In the genomic region with DNA sequence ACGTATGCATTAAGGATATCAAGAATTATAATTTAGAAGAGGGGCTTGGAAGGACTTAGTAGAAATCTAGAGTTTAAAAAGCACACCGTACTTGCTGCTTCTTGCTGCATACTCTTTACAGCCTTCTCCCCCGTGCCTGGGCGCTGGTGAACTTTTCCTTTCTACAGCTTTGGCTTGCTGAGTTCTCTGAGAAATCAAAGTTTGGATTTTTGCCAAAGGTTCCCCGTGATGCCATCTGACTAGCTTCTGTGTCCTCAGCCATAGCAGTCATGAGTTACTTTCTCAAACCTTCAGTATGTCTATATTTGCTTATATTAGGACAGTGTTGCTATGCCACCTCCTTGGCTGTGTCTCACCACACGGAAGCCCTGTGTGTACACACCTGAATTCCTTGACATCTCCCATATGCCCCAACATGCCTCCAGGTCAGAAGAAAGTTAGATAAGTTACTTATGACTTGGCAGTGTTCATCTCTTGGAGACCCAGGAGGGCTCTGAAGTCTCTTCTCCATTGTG, we compare ENCODE assay signal across 22 mouse cellular contexts. TPM values are rescaled to one million over a fixed set of nuclear protein-coding genes. Genes with fewer than 3 reads are reported as not detected.
DNase-seq lines count a peak whose midpoint lies in the region; ATAC-seq and TF ChIP-seq lines count a peak whose summit lies in the region.
"Had no signal": no experiment of that assay in that cellular context is flagged by ENCODE, and none has a peak within 500 bp of the region (broad histone marks: within the 10 kb centered on the region; RNA-seq: fewer than 3 reads in every experiment).

No protein-coding gene starts in this region.

- no peaks in the 10 kb centered on the region for H3K36me3 ChIP-seq in hindbrain, postnatal 0 days (ENCODE audit: insufficient read depth, low read length)
- no peaks in the 10 kb centered on the region for H3K36me3 ChIP-seq in hindbrain, embryonic 11.5 days (ENCODE audit: control insufficient read depth, insufficient read depth, low read length)
- no peaks in the 10 kb centered on the region for H3K36me3 ChIP-seq in midbrain, postnatal 0 days (ENCODE audit: insufficient read depth, low read length)
- no peaks in the 10 kb centered on the region for H3K36me3 ChIP-seq in midbrain, embryonic 16.5 days (ENCODE audit: control insufficient read depth, insufficient read depth, low read length)
- H3K36me3 ChIP-seq in intestine, embryonic 16.5 days (ENCODE audit: control insufficient read depth, insufficient read depth, low read length): no peaks in the 10 kb centered on the region
- H3K36me3 ChIP-seq: embryonic facial prominence, embryonic 13.5 days; forebrain, embryonic 10.5 days; heart, embryonic 12.5 days; kidney, embryonic 15.5 days; neural tube, embryonic 13.5 days had no signal

- no peaks in the 10 kb centered on the region for H3K9me3 ChIP-seq in hindbrain, postnatal 0 days (ENCODE audit: low read length)
- H3K9me3 ChIP-seq in hindbrain, embryonic 11.5 days (ENCODE audit: control insufficient read depth, low read length): no peaks in the 10 kb centered on the region
- H3K9me3 ChIP-seq in midbrain, postnatal 0 days (ENCODE audit: low read length): no peaks in the 10 kb centered on the region
- H3K9me3 ChIP-seq in midbrain, embryonic 16.5 days (replicated peaks; ENCODE audit: control insufficient read depth, low read length, poor library complexity, severe bottlenecking): no peaks in the 10 kb centered on the region
- H3K9me3 ChIP-seq in intestine, embryonic 16.5 days (ENCODE audit: control insufficient read depth, low read length): no peaks in the 10 kb centered on the region
- H3K9me3 ChIP-seq: embryonic facial prominence, embryonic 13.5 days; forebrain, embryonic 10.5 days; heart, embryonic 12.5 days; kidney, embryonic 15.5 days; neural tube, embryonic 13.5 days had no signal

- 69% methylated on average over 6 of the region's 6 CpGs for WGBS in hindbrain, postnatal 0 days
- WGBS in hindbrain, embryonic 11.5 days: 88% methylated on average over 6 of the region's 6 CpGs
- 79% methylated on average over 6 of the region's 6 CpGs for WGBS in midbrain, postnatal 0 days
- WGBS in midbrain, embryonic 16.5 days: 78% methylated on average over 6 of the region's 6 CpGs
- WGBS in intestine, embryonic 16.5 days: 64% methylated on average over 6 of the region's 6 CpGs

- DNase-seq in hindbrain, postnatal 0 days (ENCODE audit: low spot score): peak; percentile 56
- no peak for DNase-seq in hindbrain, embryonic 11.5 days (ENCODE audit: low spot score)
- peak; percentile 53 for DNase-seq in midbrain, postnatal 0 days (ENCODE audit: low spot score)
- peak; percentile 57 for DNase-seq in brain, adult 2 months (ENCODE audit: low read depth, low spot score)
- no peak for DNase-seq in gastrocnemius, postnatal 36 days
- DNase-seq: cerebellum, adult 8-10 months; lung, postnatal 14 days; right cerebral cortex, postnatal 25 days; thymus, postnatal 36 days had no signal

- no peak overlapping the region for H3K9ac ChIP-seq in hindbrain, postnatal 0 days (replicated peaks; ENCODE audit: low read length)
- no peak overlapping the region for H3K9ac ChIP-seq in hindbrain, embryonic 11.5 days (ENCODE audit: low read depth, low read length)
- H3K9ac ChIP-seq in midbrain, postnatal 0 days (replicated peaks; ENCODE audit: low read length, poor library complexity, severe bottlenecking): no peak overlapping the region
- H3K9ac ChIP-seq in midbrain, embryonic 16.5 days (ENCODE audit: low read depth, low read length): no peak overlapping the region
- H3K9ac ChIP-seq in intestine, embryonic 16.5 days (ENCODE audit: low read depth, low read length): no peak overlapping the region
- H3K9ac ChIP-seq: embryonic facial prominence, embryonic 13.5 days; heart, embryonic 12.5 days; kidney, embryonic 15.5 days; liver, embryonic 14.5 days; neural tube, embryonic 13.5 days had no signal

- H3K4me2 ChIP-seq in hindbrain, postnatal 0 days (ENCODE audit: low read depth, low read length): no peak overlapping the region
- no peak overlapping the region for H3K4me2 ChIP-seq in hindbrain, embryonic 11.5 days (replicated peaks; ENCODE audit: low read depth, low read length)
- no peak overlapping the region for H3K4me2 ChIP-seq in midbrain, postnatal 0 days (ENCODE audit: low read depth, low read length, poor library complexity, severe bottlenecking)
- no peak overlapping the region for H3K4me2 ChIP-seq in midbrain, embryonic 16.5 days (ENCODE audit: low read length)
- H3K4me2 ChIP-seq in intestine, embryonic 16.5 days (ENCODE audit: low read depth, low read length): no peak overlapping the region
- H3K4me2 ChIP-seq: embryonic facial prominence, embryonic 13.5 days; heart, embryonic 12.5 days; kidney, embryonic 15.5 days; neural tube, embryonic 13.5 days had no signal

- no peaks in the 10 kb centered on the region for H3K27me3 ChIP-seq in hindbrain, postnatal 0 days (ENCODE audit: insufficient read depth, low read length)
- H3K27me3 ChIP-seq in hindbrain, embryonic 11.5 days (ENCODE audit: control insufficient read depth, insufficient read depth, low read length): no peaks in the 10 kb centered on the region
- H3K27me3 ChIP-seq in midbrain, postnatal 0 days (ENCODE audit: insufficient read depth, low read length): no peaks in the 10 kb centered on the region
- H3K27me3 ChIP-seq in midbrain, embryonic 16.5 days (ENCODE audit: control insufficient read depth, insufficient read depth, low read depth, low read length): no peaks in the 10 kb centered on the region
- no peaks in the 10 kb centered on the region for H3K27me3 ChIP-seq in intestine, embryonic 16.5 days (replicated peaks; ENCODE audit: control insufficient read depth, insufficient read depth, low read length)
- H3K27me3 ChIP-seq: embryonic facial prominence, embryonic 13.5 days; heart, embryonic 12.5 days; kidney, embryonic 15.5 days; neural tube, embryonic 13.5 days had no signal

- H3K4me1 ChIP-seq in hindbrain, postnatal 0 days (ENCODE audit: insufficient read depth, low read length): 0 out of 2 replicates have a peak, but pooled peaks cover 3% of the 10 kb centered on the region
- H3K4me1 ChIP-seq in hindbrain, embryonic 11.5 days (replicated peaks; ENCODE audit: control insufficient read depth, insufficient read depth, low read length): no peaks in the 10 kb centered on the region
- no peaks in the 10 kb centered on the region for H3K4me1 ChIP-seq in midbrain, postnatal 0 days (ENCODE audit: insufficient read depth, low read length)
- H3K4me1 ChIP-seq in midbrain, embryonic 16.5 days (ENCODE audit: control insufficient read depth, insufficient read depth, low read length): no peaks in the 10 kb centered on the region
- peaks cover 2% of the 10 kb centered on the region; the same call in 1 of the 2 replicates for H3K4me1 ChIP-seq in intestine, embryonic 16.5 days (ENCODE audit: control insufficient read depth, insufficient read depth, low read length)
- H3K4me1 ChIP-seq: forebrain, embryonic 10.5 days; heart, embryonic 12.5 days; kidney, embryonic 15.5 days had no signal

- TF ChIP-seq CTCF in hindbrain, postnatal 0 days (IDR thresholded peaks at IDR 0.05; ENCODE audit: low read depth): no peak
- no peak for TF ChIP-seq CTCF in midbrain, postnatal 0 days (IDR thresholded peaks at IDR 0.05)

- intact Hi-C loops in gastrocnemius, postnatal 36 days (cut with DNase I): no loop called here

- H3K4me3 ChIP-seq in hindbrain, postnatal 0 days (ENCODE audit: low read length): no peak overlapping the region
- no peak overlapping the region for H3K4me3 ChIP-seq in hindbrain, embryonic 11.5 days (ENCODE audit: low read depth, low read length)
- H3K4me3 ChIP-seq in midbrain, postnatal 0 days (ENCODE audit: low read depth, low read length): no peak overlapping the region
- no peak overlapping the region for H3K4me3 ChIP-seq in midbrain, embryonic 16.5 days (ENCODE audit: low read depth, low read length)
- no peak overlapping the region for H3K4me3 ChIP-seq in intestine, embryonic 16.5 days (ENCODE audit: low read length)
- H3K4me3 ChIP-seq: embryonic facial prominence, embryonic 13.5 days; forebrain, embryonic 10.5 days; heart, embryonic 12.5 days; kidney, embryonic 15.5 days; layer of hippocampus, adult 2 months; left cerebral cortex, adult 2 months; neural tube, embryonic 13.5 days had no signal

- no peak overlapping the region for H3K27ac ChIP-seq in hindbrain, postnatal 0 days
- no peak overlapping the region for H3K27ac ChIP-seq in hindbrain, embryonic 11.5 days (ENCODE audit: low read depth, low read length)
- H3K27ac ChIP-seq in midbrain, postnatal 0 days (ENCODE audit: low read depth, low read length): no peak overlapping the region
- H3K27ac ChIP-seq in midbrain, embryonic 16.5 days (ENCODE audit: low read length): no peak overlapping the region
- no peak overlapping the region for H3K27ac ChIP-seq in intestine, embryonic 16.5 days (ENCODE audit: low read length)
- H3K27ac ChIP-seq: embryonic facial prominence, embryonic 13.5 days; forebrain, embryonic 10.5 days; kidney, embryonic 15.5 days; layer of hippocampus, adult 2 months; left cerebral cortex, adult 2 months; liver, embryonic 14.5 days; neural tube, embryonic 13.5 days had no signal

- ATAC-seq in hindbrain, postnatal 0 days: no peak
- no peak for ATAC-seq in hindbrain, embryonic 11.5 days (ENCODE audit: low FRiP score)
- ATAC-seq in midbrain, postnatal 0 days (ENCODE audit: low FRiP score): no peak
- ATAC-seq in midbrain, embryonic 16.5 days: no peak
- ATAC-seq in intestine, embryonic 16.5 days: peak; percentile 62
- ATAC-seq: hindbrain, embryonic 16.5 days had no signal

RNA-seq across cellular contexts. Expression of gene Ccdc3, which starts 57.2 kb away (rescaled TPM):
- total RNA-seq in hindbrain, postnatal 0 days (2014; rRNA removed): 18.9 and 21.5 TPM in 2 replicates
- polyA plus RNA-seq in hindbrain, postnatal 0 days (2015; fragmentation: Nextera tagmentation; extraction: Ambion mirVana): 7.1 and 8.4 TPM in 2 replicates
- polyA plus RNA-seq in hindbrain, embryonic 11.5 days (2014; fragmentation: Nextera tagmentation; extraction: Ambion mirVana): 7.1 and 9.9 TPM in 2 replicates
- total RNA-seq in midbrain, postnatal 0 days (2014; rRNA removed): 11.4 and 11.9 TPM in 2 replicates
- polyA plus RNA-seq in midbrain, postnatal 0 days (2015; fragmentation: Nextera tagmentation; extraction: Ambion mirVana): 6.3 and 6.5 TPM in 2 replicates
- polyA plus RNA-seq in midbrain, embryonic 16.5 days (2015; fragmentation: Nextera tagmentation; extraction: Ambion mirVana): 6.0 and 6.6 TPM in 2 replicates
- polyA plus RNA-seq in intestine, embryonic 16.5 days (2015; fragmentation: Nextera tagmentation; extraction: Ambion mirVana): 4.6 and 9.8 TPM in 2 replicates
- 1 to 10 TPM; 4.7 to 5.9 TPM for total RNA-seq in gastrocnemius, postnatal 36 days (2021)
- total RNA-seq: granulocyte monocyte progenitor cell, adult 5-6 weeks; megakaryocyte-erythroid progenitor cell, adult 5-6 weeks had no signal

Comparison
In these comparisons a context has a peak if more than half of its experiments do, and no peak if none do; other contexts are left out.
1. DNase-seq: peak in hindbrain, postnatal 0 days (single experiment), midbrain, postnatal 0 days (single experiment) and brain, adult 2 months (single experiment); none in hindbrain, embryonic 11.5 days (single experiment) and gastrocnemius, postnatal 36 days (0 of 2).